ENCODE assay signal across 1 mouse cellular context in genomic region chr6:83165026-83165606, GRCm38 (mm10).
TF ChIP-seq lines count a peak whose summit lies in the region.

No protein-coding gene starts in this region.

TF ChIP-seq in CH12.LX, 34 proteins besides CTCF, POLR2A, EP300 and RAD21:
- TF ChIP-seq TBP (conservative IDR thresholded peaks at IDR 0.05; ENCODE audit: low read depth, low read length) (0 out of 2 replicates have a peak, but pooled peaks have one; percentile 36), E2F4 (IDR thresholded peaks at IDR 0.05; ENCODE audit: insufficient replicate concordance, low read depth, low read length) (no peak)
